Mouse (Mus musculus) forebrain, embryonic 16.5 days (tissue): ENCODE data around the gene Mpzl2. TPM values are rescaled to one million over a fixed set of nuclear protein-coding genes. Genes with fewer than 3 reads are reported as not detected.

ENCODE experiments used
- ATAC-seq: fragments of 200-750 bp; cut with Nextera tagmentation; 2 replicates; pipeline ENCODE4 v1.8.0; 2017; ENCODE audit warnings: mild to moderate bottlenecking, moderate library complexity
- H3K27ac ChIP-seq: fragments of 300-500 bp; sonication (generic); 2 replicates; pipeline ENCODE4 v1.5.1; 2014; ENCODE audit warnings: low read length, control low read depth
- H3K27me3 ChIP-seq: fragments of 300-500 bp; sonication (generic); replicated peaks from 2 replicates; pipeline ENCODE4 v1.6.1; 2014; ENCODE audit warnings: low read length; ENCODE audit not compliant: control insufficient read depth, insufficient read depth
- H3K36me3 ChIP-seq: fragments of 300-500 bp; sonication (generic); 2 replicates; pipeline ENCODE4 v1.6.1; 2014; ENCODE audit not compliant: control insufficient read depth, insufficient read depth
- H3K4me1 ChIP-seq: fragments of 300-500 bp; sonication (generic); replicated peaks from 2 replicates; pipeline ENCODE4 v1.6.1; 2014; ENCODE audit warnings: low read length; ENCODE audit not compliant: control insufficient read depth, insufficient read depth
- H3K4me2 ChIP-seq: fragments of 300-500 bp; sonication (generic); 2 replicates; pipeline ENCODE4 v1.6.1; 2014; ENCODE audit warnings: mild to moderate bottlenecking, low read length, control low read depth
- H3K4me3 ChIP-seq: fragments of 300-500 bp; sonication (generic); replicated peaks from 2 replicates; pipeline ENCODE4 v1.5.1; 2014; ENCODE audit warnings: mild to moderate bottlenecking, low read length, control low read depth
- H3K9ac ChIP-seq: fragments of 300-500 bp; sonication (generic); replicated peaks from 2 replicates; pipeline ENCODE4 v1.6.1; 2014; ENCODE audit warnings: low read depth, low read length, control low read depth
- H3K9me3 ChIP-seq: fragments of 300-500 bp; sonication (generic); 2 replicates; pipeline ENCODE4 v1.6.1; 2016; ENCODE audit warnings: low read length; ENCODE audit not compliant: control insufficient read depth
- WGBS: fragments of 180-500 bp; shearing (Covaris S2); extraction: QIAGEN DNeasy Blood & Tissue Kit; methylation state at CpG from one replicate; pipeline ENCODE4 v1.1.7; 2014; 5-methylcytosine and 5-hydroxymethylcytosine counted together
- polyA plus RNA-seq: library from polyadenylated mRNA; unstranded; fragments of >200 nt; fragmentation: Nextera tagmentation; extraction: Ambion mirVana; gene quantifications from 2 replicates; pipeline ENCODE4 v1.2.1, GENCODE M21; 2015

Gene Mpzl2
- polyA plus RNA-seq, 1 experiment from 2014 or later: 0.38 TPM

DNA sequence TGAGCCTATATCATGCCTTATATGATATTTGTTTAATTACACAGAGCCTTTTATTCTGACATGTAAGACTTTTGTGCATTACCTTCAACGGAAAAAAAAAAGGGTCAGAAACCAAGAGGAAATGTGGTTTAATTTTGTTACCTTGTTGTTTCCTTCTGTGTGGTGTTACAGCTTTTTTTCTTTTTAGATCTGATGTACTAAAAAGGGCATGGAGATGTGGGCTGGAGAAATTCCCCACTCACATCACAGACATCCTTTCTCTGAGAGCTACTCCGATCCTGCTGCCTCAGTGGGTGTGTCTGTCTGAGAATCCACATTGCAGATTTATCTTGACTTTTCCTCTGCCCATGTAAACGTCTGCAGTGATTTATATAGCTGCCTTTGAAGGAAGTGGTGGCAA, 23.1 kb downstream of the Mpzl2 start:
- Histone ChIP-seq H3K4me2 (no peak overlapping the region), H3K9me3 (no peaks in the 10 kb centered on the region), H3K27ac (no peak overlapping the region), H3K36me3 (no peaks in the 10 kb centered on the region), H3K4me3 (no peak overlapping the region), H3K9ac (no peak overlapping the region), H3K27me3 (peaks cover 17% of the 10 kb centered on the region), H3K4me1 (no peaks in the 10 kb centered on the region)
- no peak for ATAC-seq
- 79% methylated on average over 3 of the region's 3 CpGs for WGBS

DNA sequence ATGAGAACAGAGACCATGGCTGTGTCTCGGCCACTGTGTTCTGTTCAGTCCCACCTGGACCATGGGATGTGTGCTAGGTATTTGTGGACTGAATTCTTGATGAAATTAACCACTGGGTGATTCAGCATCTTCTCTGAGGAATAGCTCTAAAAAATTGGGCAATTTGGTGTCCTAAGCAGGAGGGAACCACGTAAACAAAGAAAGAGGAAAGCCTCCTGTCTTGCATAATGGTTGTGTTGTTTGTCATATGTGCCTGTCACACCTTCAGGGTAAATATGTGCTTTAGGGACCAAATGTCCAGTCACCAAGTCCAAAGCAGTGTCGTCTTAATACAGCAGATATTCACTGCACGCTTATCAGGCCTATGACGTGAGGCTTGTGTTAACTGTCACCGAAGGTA, 24.8 kb downstream of the Mpzl2 start:
- H3K4me3 ChIP-seq: no peak overlapping the region
- H3K4me1 ChIP-seq: no peaks in the 10 kb centered on the region
- WGBS: 87% methylated on average over 6 of the region's 6 CpGs

DNA sequence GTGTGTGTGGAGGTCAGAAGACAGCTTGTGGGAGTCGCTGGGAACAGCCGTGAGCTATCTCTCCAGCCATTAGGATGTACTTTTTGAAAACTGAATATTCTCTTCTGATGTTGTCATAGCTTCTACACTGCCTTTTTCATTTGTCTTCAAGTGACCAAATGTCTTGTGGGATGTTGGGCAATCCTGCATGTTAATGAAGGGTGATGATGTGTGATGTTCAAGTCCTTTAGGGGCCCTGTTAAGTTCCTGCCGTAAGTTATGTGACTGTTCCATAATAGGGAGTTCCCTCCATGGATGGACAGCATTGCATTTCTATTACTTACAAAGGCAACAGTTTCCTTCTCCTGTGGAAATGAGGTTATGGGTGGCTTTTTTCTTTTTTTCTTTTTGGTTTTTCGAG, 27.1 kb downstream of the Mpzl2 start:
- Histone ChIP-seq H3K9ac (no peak overlapping the region), H3K27me3 (no peaks in the 10 kb centered on the region), H3K36me3 (no peaks in the 10 kb centered on the region), H3K4me1 (no peaks in the 10 kb centered on the region), H3K4me2 (no peak overlapping the region), H3K4me3 (no peak overlapping the region), H3K9me3 (no peaks in the 10 kb centered on the region), H3K27ac (no peak overlapping the region)
- WGBS: 81% methylated on average over 4 of the region's 4 CpGs
- no peak for ATAC-seq

More for the DNA sequence above, 24.8 kb downstream of the Mpzl2 start:
- Histone ChIP-seq H3K27ac (no peak overlapping the region), H3K9me3 (no peaks in the 10 kb centered on the region), H3K4me2 (no peak overlapping the region), H3K36me3 (no peaks in the 10 kb centered on the region), H3K9ac (no peak overlapping the region), H3K27me3 (peaks cover 6% of the 10 kb centered on the region; the same call in 1 of the 2 replicates)
- no peak for ATAC-seq

DNA sequence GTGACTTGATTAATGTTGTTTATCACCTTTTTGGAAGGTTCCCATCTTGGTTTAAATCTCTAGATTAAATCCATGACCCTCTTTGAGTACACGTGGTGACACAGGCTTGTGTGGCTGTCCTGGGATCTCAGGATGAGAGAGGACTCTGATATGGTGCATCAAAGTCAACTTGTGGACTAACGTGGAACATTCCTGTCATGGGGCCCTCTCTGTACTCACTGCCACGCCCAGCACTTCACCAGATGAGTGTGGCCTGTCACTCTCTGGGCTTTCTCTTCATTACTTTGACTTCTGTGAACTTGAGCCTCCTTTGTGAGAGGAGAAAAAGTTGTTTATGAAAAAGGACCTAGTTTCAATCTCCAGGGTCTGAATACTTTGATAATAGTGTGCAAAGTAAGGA, 32.2 kb downstream of the Mpzl2 start:
- Histone ChIP-seq H3K9ac (no peak overlapping the region), H3K4me1 (no peaks in the 10 kb centered on the region), H3K4me2 (no peak overlapping the region), H3K4me3 (no peak overlapping the region), H3K27me3 (no peaks in the 10 kb centered on the region), H3K27ac (no peak overlapping the region), H3K9me3 (no peaks in the 10 kb centered on the region), H3K36me3 (no peaks in the 10 kb centered on the region)
- ATAC-seq: no peak
- WGBS: 55% methylated on average over 3 of the region's 3 CpGs

DNA sequence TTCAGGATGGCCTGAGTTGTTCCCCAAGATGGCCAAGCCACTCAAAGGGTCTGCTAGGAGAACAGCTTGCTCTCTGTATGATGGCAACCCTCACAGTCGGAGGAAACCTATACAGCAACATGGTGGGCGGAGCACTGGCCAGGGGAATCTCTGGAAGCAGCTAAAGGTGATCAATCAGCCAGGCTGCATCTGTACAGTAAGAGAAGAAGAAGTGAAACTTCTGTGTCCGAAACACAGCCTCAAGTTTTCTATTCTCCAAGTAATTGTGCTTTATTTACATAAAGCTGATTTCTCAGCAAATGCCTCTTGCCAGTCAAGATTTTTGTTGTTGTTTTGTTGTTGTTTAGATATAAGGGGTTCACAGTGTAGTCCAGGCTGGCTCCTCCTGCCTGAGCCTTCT, 38.3 kb downstream of the Mpzl2 start:
- H3K27me3 ChIP-seq: no peaks in the 10 kb centered on the region
- no peak overlapping the region for H3K9ac ChIP-seq
- no peak overlapping the region for H3K4me2 ChIP-seq
- H3K27ac ChIP-seq: no peak overlapping the region
- no peak overlapping the region for H3K4me3 ChIP-seq
- no peak for ATAC-seq
- H3K4me1 ChIP-seq: no peaks in the 10 kb centered on the region
- no peaks in the 10 kb centered on the region for H3K36me3 ChIP-seq
- no peaks in the 10 kb centered on the region for H3K9me3 ChIP-seq
- WGBS: 69% methylated on average over 3 of the region's 3 CpGs

DNA sequence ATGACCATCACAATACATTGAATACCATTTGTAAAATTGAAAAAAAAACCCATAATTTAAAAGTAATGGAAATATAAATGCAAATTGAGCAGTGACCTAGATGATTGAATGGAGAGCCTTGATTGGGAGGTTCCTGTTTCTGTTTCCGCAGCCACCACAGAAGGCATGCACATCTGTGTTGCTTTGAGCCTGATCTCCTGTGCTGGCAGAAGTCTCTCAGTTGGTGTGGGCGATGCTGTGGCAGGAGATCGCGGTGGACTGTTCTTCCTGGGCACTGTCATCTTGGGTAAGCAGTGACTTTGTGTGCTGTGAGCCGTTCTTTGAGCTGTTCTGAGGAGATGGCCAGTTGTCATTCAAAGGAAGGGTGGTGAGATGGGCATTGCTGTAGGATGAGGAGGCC, 39.4 kb downstream of the Mpzl2 start, which contains the start of gene Jaml:
TSS of gene Jaml (plus strand) at position 173 of the 400 bp plus-strand sequence.
- H3K4me2 ChIP-seq: no peak within 1 kb of the TSS
- ATAC-seq: no peak
- no peaks in the 10 kb centered on the region for H3K9me3 ChIP-seq
- no peak within 1 kb of the TSS for H3K27ac ChIP-seq
- no peaks in the 10 kb centered on the region for H3K36me3 ChIP-seq
- no peaks in the 10 kb centered on the region for H3K27me3 ChIP-seq
- H3K9ac ChIP-seq: no peak within 1 kb of the TSS
- no peak within 1 kb of the TSS for H3K4me3 ChIP-seq
- WGBS: 91% methylated on average over 5 of the region's 5 CpGs
- H3K4me1 ChIP-seq: no peaks in the 10 kb centered on the region

DNA sequence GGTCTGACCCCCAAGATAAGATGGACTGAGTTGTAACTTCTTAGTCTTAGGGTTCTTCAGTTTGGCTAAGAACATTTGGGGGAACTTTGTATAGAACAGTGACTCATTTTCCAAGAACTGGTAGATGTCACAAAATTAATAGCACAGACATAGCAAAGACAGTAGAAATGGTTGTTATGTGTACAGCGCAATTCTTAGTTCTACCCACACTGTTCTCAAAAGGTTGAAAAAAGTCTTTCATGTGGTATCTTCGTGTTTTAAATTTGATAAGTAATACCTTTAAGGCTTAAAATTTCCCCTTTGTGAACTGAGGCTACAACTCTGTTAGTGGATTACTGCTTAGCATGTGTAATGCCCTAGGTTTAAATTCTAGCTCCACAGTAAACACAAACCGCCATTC, 43.5 kb downstream of the Mpzl2 start:
- H3K9ac ChIP-seq: no peak overlapping the region
- no peak overlapping the region for H3K4me3 ChIP-seq
- H3K4me1 ChIP-seq: no peaks in the 10 kb centered on the region
- H3K27ac ChIP-seq: no peak overlapping the region
- ATAC-seq: no peak
- H3K27me3 ChIP-seq: 0 out of 2 replicates have a peak, but pooled peaks cover 2% of the 10 kb centered on the region
- H3K4me2 ChIP-seq: no peak overlapping the region
- H3K36me3 ChIP-seq: no peaks in the 10 kb centered on the region
- WGBS: 89% methylated on average over 3 of the region's 3 CpGs
- no peaks in the 10 kb centered on the region for H3K9me3 ChIP-seq

DNA sequence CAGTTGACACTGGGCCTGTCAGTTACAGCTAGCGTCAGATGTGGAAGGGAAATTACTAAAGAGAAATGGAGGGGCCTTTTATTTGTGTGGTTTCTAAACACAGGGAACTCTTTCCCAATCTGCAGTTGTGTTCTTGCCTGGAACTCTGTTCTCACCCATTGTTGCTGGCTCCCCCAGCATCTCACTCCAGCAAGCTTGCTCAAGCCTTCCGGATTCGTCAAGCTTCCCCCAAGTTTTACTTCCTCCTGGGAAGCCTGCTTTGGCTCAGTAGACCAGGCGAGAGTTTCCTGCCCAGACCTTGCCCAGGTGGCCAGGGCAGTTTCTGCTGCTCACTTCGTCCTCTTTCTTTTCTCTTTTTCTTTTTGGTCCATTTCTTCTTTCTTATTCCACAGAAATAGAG, 45.0 kb downstream of the Mpzl2 start:
- no peaks in the 10 kb centered on the region for H3K9me3 ChIP-seq
- H3K4me3 ChIP-seq: no peak overlapping the region

DNA sequence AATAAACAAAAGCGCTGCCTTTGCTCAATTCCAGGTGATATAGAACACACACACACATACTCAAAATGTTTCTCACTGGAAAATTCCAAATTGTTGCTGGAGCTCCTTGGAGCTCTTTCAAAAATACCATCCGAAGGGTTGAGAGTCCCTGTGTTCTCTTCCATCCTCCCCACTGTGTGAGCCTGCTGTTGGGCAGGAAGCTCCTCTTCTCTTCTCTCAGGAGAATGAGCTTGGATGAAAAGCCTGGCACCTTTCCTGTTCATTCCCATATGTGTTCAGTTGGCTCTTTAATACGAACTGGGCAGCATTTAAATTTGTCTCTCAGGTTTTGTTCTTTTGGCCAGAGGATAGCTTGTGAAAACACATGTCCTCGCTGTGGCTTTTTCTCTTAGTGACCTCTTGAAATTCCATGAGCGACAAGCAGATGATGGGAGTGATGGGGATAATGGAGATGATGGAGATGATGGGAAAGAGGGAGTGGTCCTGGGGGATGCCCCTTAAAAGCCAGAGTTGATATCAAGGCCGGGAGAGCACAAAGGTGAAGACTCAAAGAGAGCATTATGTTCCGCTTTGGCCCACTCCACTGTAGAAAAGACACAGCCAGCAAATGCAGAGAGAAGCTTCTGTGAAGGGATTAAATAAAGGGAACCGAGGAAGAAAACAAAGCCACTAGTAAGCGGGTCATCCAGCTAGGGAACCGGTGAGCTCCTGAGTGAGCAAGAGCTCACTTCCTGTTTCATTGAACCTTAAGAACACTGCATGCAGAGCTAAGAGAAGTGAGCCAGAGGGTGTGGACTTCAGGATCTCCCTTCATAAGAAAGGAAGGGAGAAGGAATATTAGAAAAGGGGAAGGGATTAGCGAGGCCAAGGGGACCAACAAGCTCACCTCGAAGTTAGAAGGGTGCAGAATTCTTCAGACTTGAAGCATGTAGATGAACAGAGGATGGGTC, 46.4 kb downstream of the Mpzl2 start:
- ATAC-seq: no peak
- Histone ChIP-seq H3K4me3 (no peak overlapping the region), H3K9ac (no peak overlapping the region), H3K9me3 (no peaks in the 10 kb centered on the region), H3K27me3 (0 out of 2 replicates have a peak, but pooled peaks cover 2% of the 10 kb centered on the region), H3K4me2 (no peak overlapping the region), H3K27ac (no peak overlapping the region), H3K36me3 (no peaks in the 10 kb centered on the region), H3K4me1 (no peaks in the 10 kb centered on the region)
- 69% methylated on average over 12 of the region's 12 CpGs for WGBS

More for the DNA sequence above, 45.0 kb downstream of the Mpzl2 start:
- 73% methylated on average over 5 of the region's 5 CpGs for WGBS
- Histone ChIP-seq H3K27ac (no peak overlapping the region), H3K4me1 (no peaks in the 10 kb centered on the region), H3K27me3 (0 out of 2 replicates have a peak, but pooled peaks cover 2% of the 10 kb centered on the region), H3K36me3 (no peaks in the 10 kb centered on the region), H3K9ac (no peak overlapping the region), H3K4me2 (no peak overlapping the region)
- no peak for ATAC-seq
